Mouse (Mus musculus) kidney, adult 18-20 months (tissue): ENCODE results near the gene Gm20388.
A peak's percentile ranks its signal among the peaks of the same experiment; 100 is the strongest.

ENCODE experiments used
- DNase-seq: peaks from one replicate; pipeline ENCODE4 v3.0.0; 2021

Gene Gm20388

GRCm38 (mm10) chr8:122245161-122245560, 2334.5 kb downstream of the Gm20388 start:
- DNase-seq = no peak

- DNase-seq = no peak
These were observed 2335.9 kb downstream of the Gm20388 start for GRCm38 (mm10) chr8:122246257-122247211.

GRCm38 (mm10) chr8:122251739-122252138, 2341.1 kb downstream of the Gm20388 start:
- no peak for DNase-seq

GRCm38 (mm10) chr8:122252366-122252765, 2341.7 kb downstream of the Gm20388 start:
- no peak for DNase-seq

- DNase-seq = peak; percentile 77
These were observed 2348.7 kb downstream of the Gm20388 start for GRCm38 (mm10) chr8:122259351-122259750.

GRCm38 (mm10) chr8:122260755-122261154, 2350.1 kb downstream of the Gm20388 start:
- DNase-seq = no peak

- no peak for DNase-seq
These were observed 2352.2 kb downstream of the Gm20388 start for GRCm38 (mm10) chr8:122262835-122263234.

- DNase-seq = no peak
These were observed 2353.6 kb downstream of the Gm20388 start for GRCm38 (mm10) chr8:122264243-122264642.

- no peak for DNase-seq
These were observed 2354.9 kb downstream of the Gm20388 start for GRCm38 (mm10) chr8:122265522-122265921.

- DNase-seq = no peak
These were observed 2356.2 kb downstream of the Gm20388 start for GRCm38 (mm10) chr8:122266867-122267266.

GRCm38 (mm10) chr8:122268861-122269260, 2358.2 kb downstream of the Gm20388 start:
- no peak for DNase-seq

GRCm38 (mm10) chr8:122269404-122269803, 2358.8 kb downstream of the Gm20388 start:
- peak; percentile 83 for DNase-seq

- no peak for DNase-seq
These were observed 2359.9 kb downstream of the Gm20388 start for GRCm38 (mm10) chr8:122270555-122270954.

- DNase-seq = peak; percentile 72
These were observed 2362.5 kb downstream of the Gm20388 start for GRCm38 (mm10) chr8:122273152-122273551.

GRCm38 (mm10) chr8:122273826-122274225, 2363.2 kb downstream of the Gm20388 start:
- no peak for DNase-seq

GRCm38 (mm10) chr8:122274651-122275391, 2364.2 kb downstream of the Gm20388 start:
- no peak for DNase-seq

GRCm38 (mm10) chr8:122276308-122276707, 2365.7 kb downstream of the Gm20388 start:
- no peak for DNase-seq

- DNase-seq = peak; percentile 18
These were observed 2366.8 kb downstream of the Gm20388 start for GRCm38 (mm10) chr8:122277204-122277995.

- no peak for DNase-seq
These were observed 2369.5 kb downstream of the Gm20388 start for GRCm38 (mm10) chr8:122280156-122280555.

- DNase-seq = peak; percentile 7
These were observed 2370.1 kb downstream of the Gm20388 start for GRCm38 (mm10) chr8:122280588-122281316.

- peak; percentile 100 for DNase-seq
These were observed 2370.8 kb downstream of the Gm20388 start for GRCm38 (mm10) chr8:122281317-122282034.

GRCm38 (mm10) chr8:122282035-122282358, 2371.4 kb downstream of the Gm20388 start, which contains the start of gene Zfpm1:
Gene Zfpm1, plus strand, starts transcription at chr8:122282141.
- DNase-seq = no peak
